Mouse (Mus musculus): ENCODE data around the gene Gpc2. TPM values are rescaled to one million over a fixed set of nuclear protein-coding genes. Genes with fewer than 3 reads are reported as not detected.

The Gpc2 gene
- polyA plus RNA-seq, 1 experiment = 8.4 TPM

DNA sequence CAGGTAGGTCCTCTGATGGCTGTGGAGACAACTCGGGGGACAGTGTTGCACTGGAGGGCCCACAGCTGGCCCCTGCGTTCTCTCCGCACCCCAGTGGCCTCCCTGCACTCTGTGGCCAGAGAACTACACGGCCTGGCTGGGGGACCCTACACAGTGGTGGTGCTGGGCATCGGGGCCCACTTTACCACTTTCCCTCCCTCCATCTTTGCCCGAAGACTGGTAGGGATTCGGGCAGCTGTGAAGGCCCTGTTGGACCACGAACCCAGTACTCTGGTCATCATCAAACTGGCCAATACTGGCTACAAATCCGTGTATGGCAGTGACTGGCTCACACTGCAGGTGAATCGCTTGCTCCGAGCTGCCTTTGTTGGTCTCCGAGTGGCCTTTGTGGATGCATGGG lies 28.7 kb downstream of the Gpc2 start:
- Histone ChIP-seq H3K4me1 (ENCODE audit: control insufficient read depth, insufficient read depth, low read length) (peaks cover 1% of the 10 kb centered on the region; the same call in 1 of the 2 replicates), H3K27ac (ENCODE audit: control insufficient read depth, insufficient read depth, low read depth, low read length, poor library complexity) (no peak overlapping the region), H3K4me3 (replicated peaks; ENCODE audit: control insufficient read depth, low read depth, low read length) (no peak overlapping the region)
- 84% methylated on average over 12 of the region's 12 CpGs for WGBS
- TF ChIP-seq CTCF (IDR thresholded peaks at IDR 0.05; ENCODE audit: control insufficient read depth, insufficient read depth, low read length) (no peak), POLR2A (IDR thresholded peaks at IDR 0.05; ENCODE audit: borderline replicate concordance, control insufficient read depth, low read depth, low read length) (no peak)

- Histone ChIP-seq H3K4me3 (replicated peaks; ENCODE audit: control insufficient read depth, low read depth, low read length) (no peak overlapping the region), H3K27ac (ENCODE audit: control insufficient read depth, insufficient read depth, low read depth, low read length, poor library complexity) (no peak overlapping the region), H3K4me1 (ENCODE audit: control insufficient read depth, insufficient read depth, low read length) (no peaks in the 10 kb centered on the region; the same call in 1 of the 2 replicates)
- WGBS = 5% methylated on average over 2 of the region's 2 CpGs
- TF ChIP-seq POLR2A (IDR thresholded peaks at IDR 0.05; ENCODE audit: borderline replicate concordance, control insufficient read depth, low read depth, low read length) = no peak
- TF ChIP-seq CTCF (IDR thresholded peaks at IDR 0.05; ENCODE audit: control insufficient read depth, insufficient read depth, low read length) = no peak
These were observed 38.3 kb downstream of the Gpc2 start for GRCm38 (mm10) chr5:138241511-138241910.

GRCm38 (mm10) chr5:138234224-138234623 lies 45.6 kb downstream of the Gpc2 start:
- Histone ChIP-seq H3K27ac (ENCODE audit: control insufficient read depth, insufficient read depth, low read depth, low read length, poor library complexity) (no peak overlapping the region), H3K4me3 (replicated peaks; ENCODE audit: control insufficient read depth, low read depth, low read length) (no peak overlapping the region), H3K4me1 (ENCODE audit: control insufficient read depth, insufficient read depth, low read length) (no peaks in the 10 kb centered on the region; the same call in 1 of the 2 replicates)
- TF ChIP-seq CTCF (IDR thresholded peaks at IDR 0.05; ENCODE audit: control insufficient read depth, insufficient read depth, low read length) = no peak
- TF ChIP-seq POLR2A (IDR thresholded peaks at IDR 0.05; ENCODE audit: borderline replicate concordance, control insufficient read depth, low read depth, low read length) = no peak

GRCm38 (mm10) chr5:138233778-138234177 lies 46.0 kb downstream of the Gpc2 start:
- Histone ChIP-seq H3K27ac (ENCODE audit: control insufficient read depth, insufficient read depth, low read depth, low read length, poor library complexity) (no peak overlapping the region), H3K4me3 (replicated peaks; ENCODE audit: control insufficient read depth, low read depth, low read length) (no peak overlapping the region), H3K4me1 (ENCODE audit: control insufficient read depth, insufficient read depth, low read length) (no peaks in the 10 kb centered on the region; the same call in 1 of the 2 replicates)
- 84% methylated on average over 2 of the region's 2 CpGs for WGBS
- TF ChIP-seq CTCF (IDR thresholded peaks at IDR 0.05; ENCODE audit: control insufficient read depth, insufficient read depth, low read length) (no peak), POLR2A (IDR thresholded peaks at IDR 0.05; ENCODE audit: borderline replicate concordance, control insufficient read depth, low read depth, low read length) (no peak)

GRCm38 (mm10) chr5:138229511-138229910 lies 50.3 kb downstream of the Gpc2 start:
- Histone ChIP-seq H3K4me3 (replicated peaks; ENCODE audit: control insufficient read depth, low read depth, low read length) (no peak overlapping the region), H3K27ac (ENCODE audit: control insufficient read depth, insufficient read depth, low read depth, low read length, poor library complexity) (no peak overlapping the region), H3K4me1 (ENCODE audit: control insufficient read depth, insufficient read depth, low read length) (peaks cover 1% of the 10 kb centered on the region; the same call in 1 of the 2 replicates)
- 57% methylated on average over 3 of the region's 3 CpGs for WGBS
- no peak for TF ChIP-seq POLR2A (IDR thresholded peaks at IDR 0.05; ENCODE audit: borderline replicate concordance, control insufficient read depth, low read depth, low read length)
- no peak for TF ChIP-seq CTCF (IDR thresholded peaks at IDR 0.05; ENCODE audit: control insufficient read depth, insufficient read depth, low read length)

DNA sequence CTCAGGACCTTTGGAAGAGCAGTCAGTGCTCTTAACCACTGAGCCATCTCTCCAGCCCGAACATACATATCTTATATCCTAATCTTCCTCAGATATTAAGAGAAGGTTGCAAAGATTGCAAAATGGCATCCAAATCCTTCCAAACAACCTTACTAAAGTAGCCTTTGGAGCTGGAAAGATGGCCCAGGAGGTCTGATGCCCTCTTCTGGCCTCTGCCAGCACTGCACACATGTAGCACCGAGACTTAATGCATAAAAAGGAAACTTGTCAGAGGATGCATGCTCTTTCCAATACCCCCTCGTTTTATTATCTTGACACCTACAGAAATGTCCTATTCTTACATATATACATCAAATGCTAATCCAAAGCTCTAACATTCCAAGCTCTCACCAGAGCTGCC lies 51.8 kb downstream of the Gpc2 start:
- TF ChIP-seq CTCF (IDR thresholded peaks at IDR 0.05; ENCODE audit: control insufficient read depth, insufficient read depth, low read length) = peak; percentile 59
- no peak for TF ChIP-seq POLR2A (IDR thresholded peaks at IDR 0.05; ENCODE audit: borderline replicate concordance, control insufficient read depth, low read depth, low read length)
- H3K27ac ChIP-seq (ENCODE audit: control insufficient read depth, insufficient read depth, low read depth, low read length, poor library complexity) = no peak overlapping the region
- no peak overlapping the region for H3K4me3 ChIP-seq (replicated peaks; ENCODE audit: control insufficient read depth, low read depth, low read length)
- 19% methylated on average over 3 of the region's 3 CpGs for WGBS
- peaks cover 1% of the 10 kb centered on the region; the same call in 1 of the 2 replicates for H3K4me1 ChIP-seq (ENCODE audit: control insufficient read depth, insufficient read depth, low read length)

- Histone ChIP-seq H3K4me1 (ENCODE audit: control insufficient read depth, insufficient read depth, low read length) (peaks cover 1% of the 10 kb centered on the region; the same call in 1 of the 2 replicates), H3K4me3 (replicated peaks; ENCODE audit: control insufficient read depth, low read depth, low read length) (no peak overlapping the region), H3K27ac (ENCODE audit: control insufficient read depth, insufficient read depth, low read depth, low read length, poor library complexity) (no peak overlapping the region)
- TF ChIP-seq POLR2A (IDR thresholded peaks at IDR 0.05; ENCODE audit: borderline replicate concordance, control insufficient read depth, low read depth, low read length) (no peak), CTCF (IDR thresholded peaks at IDR 0.05; ENCODE audit: control insufficient read depth, insufficient read depth, low read length) (no peak)
- WGBS = 2% methylated on average over 2 of the region's 2 CpGs
These were observed 52.4 kb downstream of the Gpc2 start for GRCm38 (mm10) chr5:138227367-138227766.

DNA sequence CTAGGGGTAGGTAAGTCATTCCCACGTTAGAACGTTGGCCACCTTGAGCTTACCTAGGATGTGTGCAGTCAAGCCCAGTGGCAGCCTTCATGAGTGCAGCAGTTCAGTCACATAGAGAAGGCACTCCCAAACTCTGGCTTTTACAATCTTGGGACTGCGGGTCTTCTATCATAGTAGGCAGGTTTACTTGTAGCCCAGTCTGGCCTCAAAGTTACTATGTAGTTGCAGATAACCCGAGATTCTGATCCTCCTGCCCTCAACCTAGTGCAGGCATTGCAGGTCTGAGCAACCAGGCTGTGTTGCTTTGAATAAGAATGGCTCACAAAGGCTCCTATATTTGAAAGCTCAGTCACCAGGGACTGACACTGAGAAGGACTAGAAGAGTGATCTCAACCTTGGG lies 53.3 kb downstream of the Gpc2 start:
- no peak for TF ChIP-seq POLR2A (IDR thresholded peaks at IDR 0.05; ENCODE audit: borderline replicate concordance, control insufficient read depth, low read depth, low read length)
- no peak for TF ChIP-seq CTCF (IDR thresholded peaks at IDR 0.05; ENCODE audit: control insufficient read depth, insufficient read depth, low read length)
- Histone ChIP-seq H3K27ac (ENCODE audit: control insufficient read depth, insufficient read depth, low read depth, low read length, poor library complexity) (peak overlapping the region; percentile 55; the same call in 1 of the 2 replicates), H3K4me1 (ENCODE audit: control insufficient read depth, insufficient read depth, low read length) (peaks cover 1% of the 10 kb centered on the region; the same call in 1 of the 2 replicates), H3K4me3 (replicated peaks; ENCODE audit: control insufficient read depth, low read depth, low read length) (peak overlapping the region; percentile 54)
- 6% methylated on average over 4 of the region's 4 CpGs for WGBS

DNA sequence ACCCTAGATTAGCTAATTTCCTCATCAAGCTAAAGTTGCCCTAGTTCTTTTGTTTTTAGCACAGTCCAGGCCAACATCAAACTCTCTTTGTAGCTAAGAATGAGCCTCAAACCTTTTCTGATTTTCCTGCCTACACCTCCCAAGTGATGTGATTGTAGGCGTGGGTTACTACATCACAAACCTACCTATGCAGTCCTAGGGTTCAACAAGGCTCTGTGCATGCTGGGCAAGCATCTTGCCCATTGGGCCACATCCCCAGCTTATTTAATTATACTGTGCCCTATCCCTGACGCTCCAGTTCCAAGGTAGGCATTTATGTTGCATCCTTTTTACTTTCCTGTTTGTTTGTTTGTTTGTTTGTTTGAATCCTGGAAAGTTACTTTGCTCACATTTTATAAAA lies 54.1 kb downstream of the Gpc2 start, which contains the start of gene Nxpe5:
Nxpe5 (plus strand) TSS at position 199 of the 400 bp plus-strand sequence.
- peak within 1 kb of the TSS; percentile 54 for H3K4me3 ChIP-seq (replicated peaks; ENCODE audit: control insufficient read depth, low read depth, low read length)
- peaks cover 1% of the 10 kb centered on the region; the same call in 1 of the 2 replicates for H3K4me1 ChIP-seq (ENCODE audit: control insufficient read depth, insufficient read depth, low read length)
- WGBS = 7% methylated on average over 2 of the region's 2 CpGs
- H3K27ac ChIP-seq (ENCODE audit: control insufficient read depth, insufficient read depth, low read depth, low read length, poor library complexity) = peak within 1 kb of the TSS; percentile 55; the same call in 1 of the 2 replicates
- TF ChIP-seq POLR2A (IDR thresholded peaks at IDR 0.05; ENCODE audit: borderline replicate concordance, control insufficient read depth, low read depth, low read length) (no peak), CTCF (IDR thresholded peaks at IDR 0.05; ENCODE audit: control insufficient read depth, insufficient read depth, low read length) (no peak)

Other genes starting within 250 kb of the Gpc2 start
- not detected in 2 replicates for gene Smok3c, start 226.8 kb downstream of the Gpc2 start, polyA plus RNA-seq (2011; ENCODE audit: insufficient read depth, insufficient read length, low replicate concordance, missing spikeins)
- gene Zkscan1, start 194.9 kb downstream of the Gpc2 start, polyA plus RNA-seq (2011; ENCODE audit: insufficient read depth, insufficient read length, low replicate concordance, missing spikeins) = 6.0 and 9.0 TPM in 2 replicates
- 4.3 and 6.5 TPM in 2 replicates for gene Zscan21, start 163.1 kb downstream of the Gpc2 start, polyA plus RNA-seq (2011; ENCODE audit: insufficient read depth, insufficient read length, low replicate concordance, missing spikeins)
- 2.2 and 2.7 TPM in 2 replicates for gene Zfp113, start 124.3 kb downstream of the Gpc2 start, polyA plus RNA-seq (2011; ENCODE audit: insufficient read depth, insufficient read length, low replicate concordance, missing spikeins)
- gene Cops6, start 118.9 kb downstream of the Gpc2 start, polyA plus RNA-seq (2011; ENCODE audit: insufficient read depth, insufficient read length, low replicate concordance, missing spikeins) = 36.0 and 72.4 TPM in 2 replicates
- gene Ap4m1, start 108.0 kb downstream of the Gpc2 start, polyA plus RNA-seq (2011; ENCODE audit: insufficient read depth, insufficient read length, low replicate concordance, missing spikeins) = 24.8 and 37.2 TPM in 2 replicates
- 198 and 236 TPM in 2 replicates for gene Mcm7, start 107.6 kb downstream of the Gpc2 start, polyA plus RNA-seq (2011; ENCODE audit: insufficient read depth, insufficient read length, low replicate concordance, missing spikeins)
- gene Taf6, start 92.6 kb downstream of the Gpc2 start, polyA plus RNA-seq (2011; ENCODE audit: insufficient read depth, insufficient read length, low replicate concordance, missing spikeins) = 13.2 and 31.0 TPM in 2 replicates
- gene Cnpy4, start 92.5 kb downstream of the Gpc2 start, polyA plus RNA-seq (2011; ENCODE audit: insufficient read depth, insufficient read length, low replicate concordance, missing spikeins) = 14.1 and 19.6 TPM in 2 replicates
- gene Mblac1, start 85.7 kb downstream of the Gpc2 start, polyA plus RNA-seq (2011; ENCODE audit: insufficient read depth, insufficient read length, low replicate concordance, missing spikeins) = 0.99 and 2.3 TPM in 2 replicates
- gene Nxpe5, start 54.1 kb downstream of the Gpc2 start, polyA plus RNA-seq (2011; ENCODE audit: insufficient read depth, insufficient read length, low replicate concordance, missing spikeins) = 0.74 TPM in 1 of 2 replicates, not detected in the other
- gene Lamtor4, start 24.5 kb downstream of the Gpc2 start, polyA plus RNA-seq (2011; ENCODE audit: insufficient read depth, insufficient read length, low replicate concordance, missing spikeins) = 69.8 and 167 TPM in 2 replicates
- 54.9 and 151 TPM in 2 replicates for gene BC037034, start 16.0 kb downstream of the Gpc2 start, polyA plus RNA-seq (2011; ENCODE audit: insufficient read depth, insufficient read length, low replicate concordance, missing spikeins)
- not detected in 2 replicates for gene Gal3st4, start 7.2 kb downstream of the Gpc2 start, polyA plus RNA-seq (2011; ENCODE audit: insufficient read depth, insufficient read length, low replicate concordance, missing spikeins)
- 0.25 TPM in 1 of 2 replicates, not detected in the other for gene Gm43720, start within 50 bp of the Gpc2 start, polyA plus RNA-seq (2011; ENCODE audit: insufficient read depth, insufficient read length, low replicate concordance, missing spikeins)
- 12.4 and 13.5 TPM in 2 replicates for gene Stag3, start 235 bp upstream of the Gpc2 start, polyA plus RNA-seq (2011; ENCODE audit: insufficient read depth, insufficient read length, low replicate concordance, missing spikeins)
- not detected in 2 replicates for gene Pvrig, start 62.0 kb upstream of the Gpc2 start, polyA plus RNA-seq (2011; ENCODE audit: insufficient read depth, insufficient read length, low replicate concordance, missing spikeins)
- gene Zfp157, start 161.5 kb upstream of the Gpc2 start, polyA plus RNA-seq (2011; ENCODE audit: insufficient read depth, insufficient read length, low replicate concordance, missing spikeins) = 2.2 and 8.5 TPM in 2 replicates

All from bone marrow, adult 2 months (tissue).